Mouse (Mus musculus) testis, adult 2 months (tissue): ENCODE measurements around the gene Car3.

Source experiments
- CTCF ChIP-seq: fragments of 200-500 bp; IDR thresholded peaks from 2 replicates; pipeline ENCODE4 v1.5.1; 2012; ENCODE audit warnings: low read depth, mild to moderate bottlenecking, inconsistent platforms, low read length, moderate library complexity; ENCODE audit not compliant: control insufficient read depth, insufficient read depth, insufficient replicate concordance
- POLR2A ChIP-seq: fragments of 200-500 bp; IDR thresholded peaks from 2 replicates; pipeline ENCODE4 v1.6.1; 2012; ENCODE audit warnings: low read depth, mild to moderate bottlenecking, inconsistent platforms, low read length, moderate library complexity; ENCODE audit not compliant: control insufficient read depth

DNA sequence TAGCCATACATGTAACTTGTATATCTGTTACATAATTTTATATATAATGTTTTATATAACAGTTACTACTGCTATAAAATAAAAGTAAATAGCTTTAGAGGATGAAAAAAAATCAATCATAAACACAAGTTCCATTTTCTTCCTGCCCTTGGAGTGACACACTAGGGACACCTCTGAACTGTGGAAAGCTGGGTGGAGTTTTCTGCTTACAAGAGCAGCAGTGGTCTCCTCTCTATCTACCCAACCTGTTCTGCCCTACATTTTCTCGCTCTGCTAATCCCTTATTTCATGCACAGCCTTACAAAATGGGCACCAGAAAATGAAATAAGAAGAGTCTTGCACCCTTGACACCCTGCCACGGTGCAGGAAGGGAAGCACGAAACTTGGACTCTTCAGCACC lies 16.0 kb downstream of the Car3 start:
- TF ChIP-seq CTCF (no peak), POLR2A (no peak)
